Mouse (Mus musculus): ENCODE measurements around the gene Ndufaf7.

DNA sequence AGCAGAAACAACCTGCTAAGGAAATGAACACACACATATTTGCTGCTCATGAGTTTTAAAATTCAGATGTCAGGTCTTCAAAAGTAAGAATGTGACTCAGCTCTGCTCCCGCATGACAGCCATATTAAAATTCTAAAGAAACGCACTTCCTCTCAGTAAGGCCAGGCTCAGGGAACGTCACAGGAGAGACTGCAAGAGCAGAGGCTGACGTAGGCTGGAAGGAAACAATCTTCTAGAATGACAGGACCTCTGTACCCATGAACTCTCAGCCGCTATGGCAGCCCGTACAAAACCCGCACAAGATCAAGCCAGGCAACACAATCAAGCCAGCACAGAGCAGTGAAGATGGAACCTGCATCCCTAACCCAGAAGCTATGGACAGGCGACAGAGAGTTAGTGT is 52.1 kb downstream of the Ndufaf7 start:
- no peak for TF ChIP-seq EP300 (IDR thresholded peaks at IDR 0.05; ENCODE audit: low read depth)
- no peak for TF ChIP-seq CTCF (IDR thresholded peaks at IDR 0.05; ENCODE audit: low read depth)

Measured in heart, postnatal 0 days (tissue).